Mouse (Mus musculus): ENCODE data around the gene Rps6ka2. TPM values are rescaled to one million over a fixed set of nuclear protein-coding genes. Genes with fewer than 3 reads are reported as not detected.

The Rps6ka2 gene
- polyA plus RNA-seq, 1 experiment: 28.2 TPM

- Histone ChIP-seq H3K79me3 (ENCODE audit: low read depth) (no peaks in the 10 kb centered on the region), H3K27me3 (ENCODE audit: control insufficient read depth, insufficient read depth, insufficient read length) (peaks cover 10% of the 10 kb centered on the region), H3K79me2 (ENCODE audit: control insufficient read depth, insufficient read depth) (no peaks in the 10 kb centered on the region), H3ac (ENCODE audit: control insufficient read depth, insufficient read length, low read depth) (no peak overlapping the region), H3K4me3 (ENCODE audit: insufficient read depth, poor library complexity, severe bottlenecking) (no peak overlapping the region), H3K36me3 (ENCODE audit: control insufficient read depth, insufficient read depth) (no peaks in the 10 kb centered on the region)
- TF ChIP-seq MAX (IDR thresholded peaks at IDR 0.05) (no peak), CTCF (IDR thresholded peaks at IDR 0.05; ENCODE audit: control insufficient read depth, insufficient read depth, insufficient read length) (no peak), FOSL1 (IDR thresholded peaks at IDR 0.05; ENCODE audit: insufficient read depth, low read length, poor library complexity, severe bottlenecking) (no peak), USF1 (IDR thresholded peaks at IDR 0.05; ENCODE audit: low read depth) (no peak), CEBPB (IDR thresholded peaks at IDR 0.05; ENCODE audit: low read depth) (no peak), MYOG (IDR thresholded peaks at IDR 0.05; ENCODE audit: control insufficient read depth, extremely low read depth, insufficient read length) (no peak), MYOD1 (IDR thresholded peaks at IDR 0.05; ENCODE audit: control insufficient read depth, insufficient read length, low read depth) (no peak)
Measured at GRCm38 (mm10) chr17:7147920-7148321, 22.0 kb upstream of the Rps6ka2 start.

- H3K79me3 ChIP-seq (ENCODE audit: low read depth): no peaks in the 10 kb centered on the region
- H3K27me3 ChIP-seq (ENCODE audit: control insufficient read depth, insufficient read depth, insufficient read length): peaks cover 10% of the 10 kb centered on the region
- no peak overlapping the region for H3K4me3 ChIP-seq (ENCODE audit: insufficient read depth, poor library complexity, severe bottlenecking)
- H3ac ChIP-seq (ENCODE audit: control insufficient read depth, insufficient read length, low read depth): no peak overlapping the region
- no peaks in the 10 kb centered on the region for H3K36me3 ChIP-seq (ENCODE audit: control insufficient read depth, insufficient read depth)
- no peak for TF ChIP-seq MAX (IDR thresholded peaks at IDR 0.05)
- no peak for TF ChIP-seq FOSL1 (IDR thresholded peaks at IDR 0.05; ENCODE audit: insufficient read depth, low read length, poor library complexity, severe bottlenecking)
- no peak for TF ChIP-seq MYOG (IDR thresholded peaks at IDR 0.05; ENCODE audit: control insufficient read depth, extremely low read depth, insufficient read length)
- TF ChIP-seq USF1 (IDR thresholded peaks at IDR 0.05; ENCODE audit: low read depth): no peak
- no peak for TF ChIP-seq CTCF (IDR thresholded peaks at IDR 0.05; ENCODE audit: control insufficient read depth, insufficient read depth, insufficient read length)
- TF ChIP-seq MYOD1 (IDR thresholded peaks at IDR 0.05; ENCODE audit: control insufficient read depth, insufficient read length, low read depth): no peak
- TF ChIP-seq CEBPB (IDR thresholded peaks at IDR 0.05; ENCODE audit: low read depth): no peak
- no peaks in the 10 kb centered on the region for H3K79me2 ChIP-seq (ENCODE audit: control insufficient read depth, insufficient read depth)
Measured at GRCm38 (mm10) chr17:7149328-7150195, 20.4 kb upstream of the Rps6ka2 start.

GRCm38 (mm10) chr17:7151446-7152100 lies 18.3 kb upstream of the Rps6ka2 start:
- no peaks in the 10 kb centered on the region for H3K36me3 ChIP-seq (ENCODE audit: control insufficient read depth, insufficient read depth)
- TF ChIP-seq FOSL1 (IDR thresholded peaks at IDR 0.05; ENCODE audit: insufficient read depth, low read length, poor library complexity, severe bottlenecking) (no peak), MAX (IDR thresholded peaks at IDR 0.05) (no peak), CEBPB (IDR thresholded peaks at IDR 0.05; ENCODE audit: low read depth) (no peak), MYOG (IDR thresholded peaks at IDR 0.05; ENCODE audit: control insufficient read depth, extremely low read depth, insufficient read length) (no peak), USF1 (IDR thresholded peaks at IDR 0.05; ENCODE audit: low read depth) (no peak), CTCF (IDR thresholded peaks at IDR 0.05; ENCODE audit: control insufficient read depth, insufficient read depth, insufficient read length) (no peak), MYOD1 (IDR thresholded peaks at IDR 0.05; ENCODE audit: control insufficient read depth, insufficient read length, low read depth) (no peak)
- no peak overlapping the region for H3ac ChIP-seq (ENCODE audit: control insufficient read depth, insufficient read length, low read depth)
- no peak overlapping the region for H3K4me3 ChIP-seq (ENCODE audit: insufficient read depth, poor library complexity, severe bottlenecking)
- peaks cover 7% of the 10 kb centered on the region for H3K27me3 ChIP-seq (ENCODE audit: control insufficient read depth, insufficient read depth, insufficient read length)
- no peaks in the 10 kb centered on the region for H3K79me3 ChIP-seq (ENCODE audit: low read depth)
- H3K79me2 ChIP-seq (ENCODE audit: control insufficient read depth, insufficient read depth): no peaks in the 10 kb centered on the region

GRCm38 (mm10) chr17:7152662-7153061 lies 17.3 kb upstream of the Rps6ka2 start:
- Histone ChIP-seq H3K27me3 (ENCODE audit: control insufficient read depth, insufficient read depth, insufficient read length) (peaks cover 7% of the 10 kb centered on the region), H3K36me3 (ENCODE audit: control insufficient read depth, insufficient read depth) (no peaks in the 10 kb centered on the region), H3K79me2 (ENCODE audit: control insufficient read depth, insufficient read depth) (no peaks in the 10 kb centered on the region), H3K4me3 (ENCODE audit: insufficient read depth, poor library complexity, severe bottlenecking) (no peak overlapping the region), H3K79me3 (ENCODE audit: low read depth) (no peaks in the 10 kb centered on the region), H3ac (ENCODE audit: control insufficient read depth, insufficient read length, low read depth) (no peak overlapping the region)
- TF ChIP-seq USF1 (IDR thresholded peaks at IDR 0.05; ENCODE audit: low read depth) (no peak), CTCF (IDR thresholded peaks at IDR 0.05; ENCODE audit: control insufficient read depth, insufficient read depth, insufficient read length) (no peak), MYOG (IDR thresholded peaks at IDR 0.05; ENCODE audit: control insufficient read depth, extremely low read depth, insufficient read length) (no peak), MYOD1 (IDR thresholded peaks at IDR 0.05; ENCODE audit: control insufficient read depth, insufficient read length, low read depth) (no peak), FOSL1 (IDR thresholded peaks at IDR 0.05; ENCODE audit: insufficient read depth, low read length, poor library complexity, severe bottlenecking) (no peak), CEBPB (IDR thresholded peaks at IDR 0.05; ENCODE audit: low read depth) (no peak), MAX (IDR thresholded peaks at IDR 0.05) (no peak)

DNA sequence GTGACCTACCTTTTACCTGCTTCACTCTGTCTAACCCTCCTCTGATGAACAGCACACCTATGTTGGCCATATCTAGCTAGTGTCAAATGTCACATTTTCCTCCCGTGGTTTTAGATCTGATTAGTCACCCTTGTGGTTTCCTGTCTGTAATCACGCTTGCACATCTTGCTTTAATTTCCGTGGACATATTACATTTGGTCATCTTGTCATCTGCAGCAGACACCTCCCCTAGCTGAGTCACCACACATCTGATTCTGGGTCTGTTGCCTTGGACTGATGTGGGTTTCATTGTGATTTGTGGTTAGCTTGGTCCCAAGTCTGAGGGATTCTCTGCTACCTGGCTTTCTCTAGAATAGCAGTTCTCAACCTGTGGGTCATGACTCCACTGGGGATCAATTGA lies 6.0 kb upstream of the Rps6ka2 start:
- Histone ChIP-seq H3K79me3 (ENCODE audit: low read depth) (no peaks in the 10 kb centered on the region), H3K79me2 (ENCODE audit: control insufficient read depth, insufficient read depth) (no peaks in the 10 kb centered on the region), H3K4me3 (ENCODE audit: insufficient read depth, poor library complexity, severe bottlenecking) (no peak overlapping the region), H3K27me3 (ENCODE audit: control insufficient read depth, insufficient read depth, insufficient read length) (no peaks in the 10 kb centered on the region), H3ac (ENCODE audit: control insufficient read depth, insufficient read length, low read depth) (no peak overlapping the region), H3K36me3 (ENCODE audit: control insufficient read depth, insufficient read depth) (no peaks in the 10 kb centered on the region)
- TF ChIP-seq MAX (IDR thresholded peaks at IDR 0.05): no peak
- TF ChIP-seq CTCF (IDR thresholded peaks at IDR 0.05; ENCODE audit: control insufficient read depth, insufficient read depth, insufficient read length): no peak
- no peak for TF ChIP-seq CEBPB (IDR thresholded peaks at IDR 0.05; ENCODE audit: low read depth)
- peak; percentile 55 for TF ChIP-seq FOSL1 (IDR thresholded peaks at IDR 0.05; ENCODE audit: insufficient read depth, low read length, poor library complexity, severe bottlenecking)
- TF ChIP-seq USF1 (IDR thresholded peaks at IDR 0.05; ENCODE audit: low read depth): no peak
- peak; percentile 52 for TF ChIP-seq MYOD1 (IDR thresholded peaks at IDR 0.05; ENCODE audit: control insufficient read depth, insufficient read length, low read depth)
- TF ChIP-seq MYOG (IDR thresholded peaks at IDR 0.05; ENCODE audit: control insufficient read depth, extremely low read depth, insufficient read length): no peak

Measured in C2C12 (cell line).